Mouse (Mus musculus) kidney, adult 2 months (tissue): ENCODE measurements around the gene Slc45a3.

ENCODE experiments used
- CTCF ChIP-seq: fragments of 200-500 bp; conservative IDR thresholded peaks from 2 replicates; pipeline ENCODE4 v1.5.1; 2011; ENCODE audit warnings: low read depth, mild to moderate bottlenecking, control low read depth, low read length, moderate library complexity, mixed read lengths; ENCODE audit not compliant: insufficient read depth, insufficient read length
- POLR2A ChIP-seq: fragments of 200-500 bp; IDR thresholded peaks from one replicate; pipeline ENCODE4 v1.6.1; 2011; ENCODE audit warnings: low read depth, low read length, control low read depth

GRCm38 (mm10) chr1:131992561-131993001 is 29.8 kb downstream of the Slc45a3 start:
- TF ChIP-seq CTCF (no peak), POLR2A (no peak)
